Mouse (Mus musculus) naive thymus-derived CD4-positive, alpha-beta T cell, adult 2 months (primary cell): ENCODE measurements around the gene Ccdc12.

Experiments used
- DNase-seq: peaks from one replicate; pipeline ENCODE4 v3.0.0-alpha.2; 2011; ENCODE audit warnings: low read depth

The Ccdc12 gene

DNA sequence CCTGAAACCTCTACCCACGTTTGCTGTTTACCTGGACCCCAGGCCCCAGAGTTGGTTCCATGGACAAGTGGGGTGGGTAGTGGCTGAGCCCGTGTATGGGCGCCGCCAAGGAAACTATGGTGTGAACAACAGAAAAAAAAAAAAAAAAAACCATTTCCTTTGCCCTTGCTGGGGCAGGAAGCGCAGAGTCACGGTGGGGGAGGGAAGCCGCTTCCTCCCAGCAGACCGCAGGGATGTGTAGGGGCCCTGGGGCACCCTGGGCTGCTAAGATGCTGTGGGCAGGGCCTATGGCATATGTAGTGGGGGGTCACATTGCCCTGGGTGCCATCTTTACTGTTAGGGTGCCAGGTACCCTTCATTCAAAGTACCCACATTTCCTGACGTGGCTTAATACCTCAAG, 11.1 kb upstream of the Ccdc12 start:
- DNase-seq = peak; percentile 81

DNA sequence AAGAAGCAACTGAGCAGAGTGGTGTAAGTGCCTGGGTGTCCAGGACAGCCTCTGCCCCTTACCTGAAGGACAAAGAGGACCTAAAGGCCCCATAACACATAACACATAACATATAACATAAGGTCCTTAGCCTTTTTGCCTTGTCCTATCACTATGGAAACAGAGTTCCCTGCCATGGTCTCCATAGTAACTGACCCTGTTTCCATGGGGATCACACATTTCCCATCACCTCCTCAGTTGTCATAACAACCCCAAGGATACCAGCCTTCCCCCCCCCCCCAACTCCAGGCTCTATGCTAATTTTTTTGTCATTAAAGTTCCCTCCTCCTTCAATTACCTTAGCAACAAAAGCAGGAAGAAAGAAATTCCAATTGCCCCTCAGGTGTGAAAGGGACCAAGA, 6.5 kb upstream of the Ccdc12 start:
- DNase-seq = no peak

DNA sequence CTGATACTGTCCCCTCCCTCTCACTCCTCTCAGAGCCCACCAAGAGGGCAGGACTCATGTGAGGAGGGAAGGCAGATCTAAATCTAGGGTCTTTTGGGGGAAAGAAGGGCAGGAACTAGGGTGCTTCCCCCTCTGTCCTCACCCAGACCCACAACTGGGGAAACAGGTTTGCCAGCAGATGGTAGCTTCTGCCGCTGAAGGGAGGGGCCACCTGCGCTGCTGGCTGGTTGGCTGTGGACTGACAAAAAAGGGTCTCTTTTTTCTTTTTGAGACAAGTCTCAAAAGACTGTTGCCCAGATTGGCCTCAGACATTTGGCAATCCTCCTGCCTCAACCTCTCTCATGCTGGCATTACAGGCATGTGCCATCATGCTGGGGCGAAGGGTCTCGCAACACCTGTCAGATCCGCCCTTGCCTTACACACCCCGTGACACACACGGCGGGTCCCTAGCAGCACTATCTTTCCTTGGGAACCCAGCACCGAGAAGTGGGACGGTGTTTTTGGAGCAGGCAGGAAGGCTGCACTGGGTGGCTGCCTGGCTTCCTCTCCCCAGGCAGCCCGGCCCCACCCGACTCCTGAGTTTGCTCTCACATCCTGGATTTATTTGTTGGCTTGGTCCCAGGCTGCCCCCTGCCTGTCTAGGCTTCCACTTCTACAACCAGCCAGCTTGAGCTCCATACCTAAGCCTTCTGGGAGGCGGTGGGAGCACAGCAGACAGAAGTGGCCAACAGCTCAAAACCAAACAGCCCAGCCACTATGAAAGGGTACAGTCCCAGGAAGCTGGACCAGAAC, 4.2 kb upstream of the Ccdc12 start:
- peak; percentile 51 for DNase-seq

DNA sequence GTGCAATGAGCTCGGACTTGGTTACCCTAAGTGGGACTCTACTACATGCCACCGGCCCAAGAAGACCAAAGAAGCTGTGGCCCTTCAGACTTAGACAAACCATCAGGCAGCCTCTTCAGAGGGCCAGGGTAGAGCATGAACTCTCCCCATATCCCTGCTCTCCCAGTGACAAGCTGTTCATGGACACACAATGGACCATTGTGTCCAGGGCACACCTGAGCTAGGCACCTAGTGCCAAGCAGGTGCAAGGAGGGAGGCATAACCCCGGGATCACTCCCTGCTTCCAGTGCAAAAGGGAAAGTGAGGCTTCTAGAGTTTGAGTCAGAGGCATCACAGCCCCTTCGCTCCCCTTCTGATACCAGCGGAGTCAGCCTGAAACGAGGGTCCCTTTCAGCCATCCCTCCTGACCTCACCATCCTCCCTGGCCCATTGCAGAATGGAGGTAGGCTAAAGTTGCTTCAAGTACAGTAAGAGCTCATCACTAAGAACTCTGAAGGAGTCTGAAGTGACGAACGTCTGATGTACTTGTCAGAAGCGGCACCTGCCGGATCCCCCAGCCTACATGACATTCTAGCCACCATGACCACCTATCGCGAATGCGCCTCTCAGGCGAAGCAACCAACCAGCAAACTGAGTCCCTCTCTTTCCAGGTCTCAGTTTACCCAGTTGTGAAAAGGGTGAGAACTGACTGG, 3.2 kb upstream of the Ccdc12 start:
- peak; percentile 56 for DNase-seq

DNA sequence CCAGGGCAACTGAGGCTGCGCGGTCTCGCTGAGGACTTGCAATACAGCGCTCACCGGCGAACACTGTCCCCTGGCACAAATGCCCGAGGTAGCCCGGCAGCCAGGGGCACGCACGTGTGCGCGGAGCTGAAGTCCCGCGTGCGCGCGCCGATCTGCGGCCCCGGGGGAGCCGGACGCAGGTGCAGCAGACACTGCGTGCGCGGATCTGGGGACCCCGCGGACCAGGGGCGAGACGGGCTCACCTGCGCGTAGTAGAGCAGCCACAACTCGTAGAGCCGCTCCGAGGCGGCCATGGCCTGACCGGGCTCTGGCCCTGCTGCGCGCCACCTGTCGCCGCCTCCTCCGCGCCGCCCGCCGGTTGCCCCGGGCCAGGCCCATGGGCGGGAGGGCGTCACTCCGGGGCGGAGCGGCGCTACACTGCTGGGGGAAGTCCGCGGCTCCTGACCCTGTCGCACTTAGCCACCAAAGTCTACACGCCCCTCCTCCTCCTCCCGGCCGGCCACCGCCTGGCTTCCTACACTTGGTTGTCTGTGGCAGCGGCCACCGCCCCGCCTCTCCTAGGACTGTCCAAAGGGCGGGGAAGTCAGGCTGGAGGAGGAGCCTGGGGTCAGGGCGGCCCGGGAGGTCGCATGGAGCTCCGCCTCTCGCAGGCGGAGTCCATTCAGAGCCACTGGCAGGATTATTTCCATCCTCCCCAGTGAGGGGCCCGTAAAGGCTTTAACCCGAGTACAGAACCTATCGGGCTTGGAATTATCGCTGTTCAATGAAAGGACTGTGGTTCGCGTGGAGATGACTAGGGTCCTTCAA, 2.4 kb upstream of the Ccdc12 start, which contains the start of gene Nbeal2:
Nbeal2 (minus strand) TSS at position 507 of the 807 bp plus-strand sequence.
- peak; percentile 89 for DNase-seq

DNA sequence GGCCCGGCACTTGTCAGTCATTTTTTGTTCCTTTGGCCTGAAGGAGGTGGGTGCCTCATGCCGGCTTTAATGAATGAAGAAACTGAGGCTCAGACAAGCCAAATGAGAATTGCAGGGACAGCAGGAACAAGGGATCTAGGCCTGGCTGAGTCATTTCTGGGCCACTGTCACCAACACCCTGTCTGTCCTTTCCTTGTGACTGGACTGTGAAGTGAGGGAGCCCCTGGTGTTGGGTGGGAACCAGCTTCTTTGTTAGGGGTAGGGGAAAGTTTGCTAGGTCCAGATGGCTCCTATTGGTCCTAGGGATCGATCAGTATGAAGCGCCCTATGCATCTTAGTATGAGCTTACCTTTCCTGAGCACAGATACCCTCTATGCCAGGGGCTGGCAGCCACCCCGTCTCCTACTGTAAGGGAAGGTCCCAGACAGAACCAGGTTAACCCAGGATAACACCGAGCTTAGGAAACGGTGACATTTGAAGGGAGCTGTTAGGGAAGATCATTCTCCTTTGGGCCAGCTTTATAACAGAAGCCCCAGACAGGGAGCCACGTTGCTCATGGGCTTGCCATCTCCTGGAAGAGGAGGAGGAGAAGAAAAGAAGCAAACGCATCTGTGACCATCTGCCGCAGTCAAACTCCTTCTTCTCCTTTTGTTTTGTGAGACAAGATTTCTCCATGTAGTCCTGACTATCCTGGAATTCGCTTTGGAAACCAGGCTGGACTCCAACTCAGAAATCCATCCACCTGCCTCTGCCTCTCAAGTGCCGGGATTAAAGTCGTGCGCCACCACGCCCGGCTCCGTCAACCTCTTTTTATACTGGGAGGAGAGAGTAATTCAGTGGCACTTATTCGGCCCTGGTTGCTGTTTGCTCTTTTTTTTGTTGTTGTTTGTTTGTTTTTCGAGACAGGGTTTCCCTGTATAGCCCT, 1.3 kb upstream of the Ccdc12 start:
- DNase-seq = no peak

DNA sequence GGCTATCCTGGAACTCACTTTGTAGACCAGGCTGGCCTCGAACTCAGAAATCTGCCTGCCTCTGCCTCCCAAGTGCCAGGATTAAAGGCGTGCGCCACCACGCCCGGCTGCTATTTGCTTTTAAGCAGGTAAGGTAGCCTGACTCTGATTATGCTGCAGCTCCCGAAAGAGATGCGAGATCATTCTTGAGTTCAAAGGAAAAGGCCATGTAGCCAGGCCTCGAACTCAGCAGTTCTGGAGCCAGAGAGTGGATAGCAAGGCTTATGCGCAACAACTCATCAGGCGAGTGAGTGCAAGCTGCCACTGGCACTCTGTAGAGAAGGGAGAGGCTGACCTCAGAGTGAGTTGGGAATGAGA, 674 bp upstream of the Ccdc12 start:
- no peak for DNase-seq

DNA sequence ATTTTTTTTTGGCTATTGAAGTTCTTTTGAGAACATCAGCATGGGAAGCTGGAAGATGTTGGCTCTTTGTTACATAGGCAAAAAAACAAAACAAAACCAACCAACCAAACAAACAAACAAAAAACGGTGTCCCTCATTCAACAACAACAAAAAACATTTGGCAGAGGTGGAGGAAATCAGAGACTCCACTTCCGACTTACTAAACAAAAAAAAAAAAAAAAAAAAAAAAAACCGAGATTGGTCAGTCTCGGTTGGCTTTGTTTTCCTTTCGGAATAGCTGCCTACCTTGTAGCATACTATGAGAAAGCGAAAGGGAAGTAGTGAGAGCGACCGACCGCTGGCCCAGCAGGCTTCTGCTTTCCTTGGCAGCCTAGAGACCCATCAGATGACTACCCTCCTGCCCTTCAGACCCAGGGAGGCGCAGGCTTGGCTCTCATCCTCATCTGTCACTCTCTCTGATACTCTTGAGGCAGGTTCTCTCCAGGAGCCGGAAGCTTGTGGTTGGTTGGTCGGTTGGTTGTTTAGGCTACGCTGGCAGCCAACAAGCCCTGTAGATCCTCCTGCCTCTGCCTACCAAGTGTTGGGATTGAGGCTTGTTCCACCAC, 1.3 kb downstream of the Ccdc12 start:
- DNase-seq = peak; percentile 69

DNA sequence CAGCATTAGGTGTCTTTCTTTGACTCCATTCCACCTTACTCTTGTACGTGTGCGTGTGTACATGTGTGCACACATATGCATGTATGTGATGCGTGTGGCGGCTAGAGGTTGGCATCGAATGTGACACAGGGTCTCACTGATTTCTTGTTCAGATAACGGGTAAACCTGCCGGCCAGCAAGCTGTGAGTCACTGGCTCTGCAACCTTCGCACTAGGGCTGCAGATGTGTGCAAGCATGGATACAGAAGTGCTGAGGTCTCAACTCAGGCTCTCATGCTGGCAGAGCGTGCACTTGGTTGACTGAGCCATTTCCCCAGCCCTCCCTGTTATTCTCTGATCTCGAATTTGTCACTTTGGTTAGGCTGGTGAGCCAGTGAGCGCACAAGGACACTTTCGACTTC, 3.2 kb downstream of the Ccdc12 start:
- DNase-seq = no peak

DNA sequence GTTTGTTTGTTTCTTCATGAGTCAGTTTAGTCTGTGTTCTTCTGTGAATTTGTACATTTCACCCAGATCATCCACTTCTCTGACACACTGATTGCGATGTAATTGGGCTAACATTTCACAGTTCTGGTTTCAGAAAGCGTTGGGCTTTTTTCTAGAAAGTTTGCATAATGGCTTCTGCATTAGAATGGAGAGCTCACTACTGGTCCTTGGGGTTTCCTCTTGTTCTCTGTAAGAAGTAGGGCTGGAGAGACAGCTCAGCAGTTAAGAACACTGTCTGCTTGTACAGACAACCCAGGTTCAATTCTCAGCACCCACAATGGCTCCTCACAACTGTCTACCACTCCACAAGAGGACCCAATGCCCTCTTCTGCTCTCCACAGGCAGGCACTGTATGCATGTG, 3.9 kb downstream of the Ccdc12 start:
- DNase-seq = no peak

DNA sequence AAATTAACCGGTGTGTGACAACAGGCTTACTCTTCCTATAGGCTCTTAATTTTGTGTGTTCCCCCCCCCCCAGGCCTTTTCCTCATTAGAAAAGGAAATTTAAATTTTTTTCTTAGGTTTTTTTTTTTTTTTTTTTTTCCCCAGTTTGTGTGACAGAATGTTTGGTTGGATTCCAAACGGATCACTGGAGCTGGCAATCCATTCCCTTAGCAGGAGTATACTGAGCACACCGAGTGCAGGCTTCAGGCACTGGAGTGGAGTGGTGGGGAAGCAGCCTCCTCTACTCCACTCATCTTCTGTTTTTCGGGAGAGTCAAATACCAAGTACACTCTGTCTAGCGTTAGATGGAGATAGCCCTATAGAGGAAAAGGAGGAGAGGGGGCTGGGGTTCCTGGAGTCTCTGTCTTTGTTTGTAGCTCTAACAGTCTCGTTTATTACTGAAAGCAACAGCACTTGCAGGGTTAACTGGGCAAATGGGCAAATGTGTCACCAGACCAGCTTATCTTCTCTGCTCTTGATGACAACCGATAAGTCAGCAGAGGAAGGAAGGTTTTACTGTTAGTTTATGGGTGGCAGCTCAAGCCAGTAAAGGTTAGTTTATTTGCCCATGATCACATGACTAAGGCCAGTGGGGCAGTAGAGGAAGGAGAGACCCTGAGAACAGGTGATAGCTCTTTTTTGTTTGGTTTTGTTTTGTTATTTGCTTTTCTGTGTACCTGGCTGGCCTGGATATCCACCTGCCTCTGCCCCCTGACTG, 4.7 kb downstream of the Ccdc12 start:
- no peak for DNase-seq

DNA sequence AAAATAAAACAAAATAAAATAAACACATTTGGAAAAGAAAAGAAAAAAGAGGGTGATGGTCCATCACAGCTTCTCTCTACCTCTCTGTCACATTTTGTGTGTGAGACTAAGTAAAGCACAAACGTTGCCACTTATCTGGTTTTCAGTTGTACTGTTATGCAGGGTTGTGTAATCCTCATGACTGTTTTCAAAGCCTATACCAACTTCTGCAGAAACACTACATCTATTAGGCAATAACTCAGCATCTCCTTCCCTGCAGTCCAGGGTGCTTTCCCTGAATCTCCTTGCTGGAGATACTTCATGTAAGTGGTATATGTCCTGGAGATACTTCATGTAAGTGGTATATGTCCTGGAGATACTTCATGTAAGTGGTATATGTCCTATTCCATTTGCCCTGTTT, 6.5 kb downstream of the Ccdc12 start:
- DNase-seq = no peak

DNA sequence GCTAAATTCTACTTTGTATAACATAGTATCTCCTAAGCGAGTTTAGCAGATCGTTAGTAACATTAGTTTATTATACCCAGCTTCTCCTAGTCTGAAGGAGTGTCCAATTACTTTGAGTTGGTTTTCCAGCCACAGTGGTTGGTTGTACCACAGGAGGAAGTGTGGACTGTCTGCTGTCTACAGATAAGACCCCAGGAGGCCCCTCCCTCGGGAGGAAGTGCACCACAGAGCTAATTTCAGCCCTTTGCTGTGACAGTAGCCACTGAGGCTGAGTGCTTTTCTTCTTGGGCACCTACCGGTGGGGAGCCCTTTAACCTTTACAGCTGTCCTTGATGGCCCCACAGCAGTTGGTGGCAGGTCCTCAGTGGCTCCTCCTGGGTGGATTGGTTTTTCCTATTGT, 9.6 kb downstream of the Ccdc12 start:
- no peak for DNase-seq

DNA sequence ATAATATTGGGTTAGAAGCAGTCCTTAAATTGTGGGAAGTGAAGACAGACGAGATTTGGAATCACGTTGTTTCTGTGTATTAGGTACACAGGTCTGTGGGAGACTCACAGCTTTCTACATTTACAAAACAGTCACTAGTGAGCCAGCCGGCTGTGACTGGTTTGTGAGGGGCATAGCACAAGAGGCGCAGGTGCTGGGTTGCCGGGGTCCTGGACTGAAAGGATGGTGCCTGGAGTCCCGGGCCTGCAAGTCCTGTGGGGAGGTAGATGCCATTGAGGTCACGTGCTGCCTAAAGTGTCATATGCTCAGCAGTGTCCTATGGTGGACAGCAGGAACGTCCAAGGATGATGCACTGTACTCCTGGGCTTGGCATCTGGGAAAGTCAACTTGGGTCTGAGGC, 10.1 kb downstream of the Ccdc12 start:
- no peak for DNase-seq

DNA sequence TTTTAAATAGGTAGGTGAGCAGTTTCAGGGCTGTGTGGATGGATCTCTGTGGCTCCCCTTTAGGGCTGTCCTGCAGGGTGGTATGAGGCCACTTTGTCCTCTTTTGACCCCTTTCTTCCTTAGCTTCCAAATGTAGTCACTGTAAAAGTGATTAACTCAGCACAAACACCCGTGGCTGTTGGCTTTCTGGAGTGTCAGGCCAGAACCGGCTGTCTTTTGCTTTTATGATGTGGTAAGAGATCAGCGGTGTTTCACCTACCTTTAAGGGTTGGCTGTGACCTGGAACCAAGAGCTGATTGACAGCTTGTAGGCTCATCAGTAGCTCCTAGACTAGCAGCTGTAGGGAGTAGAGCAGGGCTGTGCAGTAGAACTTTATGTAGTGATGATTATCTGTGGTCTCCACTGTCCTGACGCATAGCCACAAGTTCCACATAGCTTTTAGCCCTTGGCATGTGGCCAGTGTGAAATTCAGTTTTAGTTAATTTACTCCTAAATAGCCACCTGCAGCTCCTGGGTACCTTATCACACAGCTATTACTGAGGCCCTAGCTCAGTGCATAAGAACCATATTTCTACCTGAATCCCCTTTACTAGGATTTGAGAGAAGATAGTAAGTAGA, 11.0 kb downstream of the Ccdc12 start:
- DNase-seq = no peak

DNA sequence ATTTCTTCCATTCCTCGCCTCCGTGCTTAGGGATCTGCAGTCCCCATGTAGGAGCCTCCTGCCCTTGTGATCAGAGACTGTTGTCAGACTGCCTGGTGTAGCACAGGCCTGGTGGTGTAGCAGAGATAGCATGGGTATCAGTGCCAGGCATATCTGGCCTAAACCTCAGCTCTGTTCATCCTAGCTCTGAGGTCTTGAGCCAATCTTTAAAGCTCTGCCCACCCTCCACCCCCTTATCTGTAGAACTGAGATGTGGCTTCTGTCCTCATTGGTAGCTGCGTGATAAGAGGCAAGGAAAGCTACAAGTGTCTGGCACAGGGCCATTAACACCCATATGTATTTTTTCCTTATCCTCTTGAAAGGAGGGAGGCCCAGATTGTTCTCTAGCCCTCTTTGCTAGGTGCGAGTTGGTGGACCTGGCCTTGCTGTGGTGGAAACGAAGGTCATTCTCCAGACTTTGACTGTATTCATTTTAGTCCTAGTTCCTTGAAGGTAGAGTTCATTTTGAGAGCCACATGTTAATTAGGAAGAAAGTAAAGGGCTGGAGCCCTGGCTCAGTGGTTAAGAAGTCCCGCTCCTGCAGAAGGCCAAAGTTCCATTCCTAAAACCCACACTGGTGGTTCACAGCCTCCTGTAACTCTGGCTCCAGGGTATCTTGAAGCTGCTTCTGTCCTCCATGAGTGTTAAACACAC, 12.4 kb downstream of the Ccdc12 start:
- no peak for DNase-seq

DNA sequence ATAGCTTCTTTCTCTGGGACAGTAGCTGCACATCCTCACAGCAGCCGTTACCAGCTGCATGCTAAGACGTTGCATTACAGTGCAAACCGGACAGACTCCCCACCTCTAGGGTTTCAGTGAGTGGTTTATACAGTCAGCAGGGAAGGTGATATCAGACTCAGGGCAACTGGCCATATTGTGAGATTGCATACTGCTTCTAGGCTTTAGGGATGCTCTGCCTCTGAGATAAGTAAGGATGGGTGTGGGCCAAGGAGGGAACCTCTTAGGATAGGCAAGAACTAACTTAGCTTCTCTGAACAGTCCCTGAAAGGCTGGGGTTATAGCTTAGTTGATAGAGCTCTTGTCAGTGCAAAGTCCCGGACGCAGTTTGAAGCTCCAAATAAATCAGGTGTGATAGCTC, 13.5 kb downstream of the Ccdc12 start:
- no peak for DNase-seq

DNA sequence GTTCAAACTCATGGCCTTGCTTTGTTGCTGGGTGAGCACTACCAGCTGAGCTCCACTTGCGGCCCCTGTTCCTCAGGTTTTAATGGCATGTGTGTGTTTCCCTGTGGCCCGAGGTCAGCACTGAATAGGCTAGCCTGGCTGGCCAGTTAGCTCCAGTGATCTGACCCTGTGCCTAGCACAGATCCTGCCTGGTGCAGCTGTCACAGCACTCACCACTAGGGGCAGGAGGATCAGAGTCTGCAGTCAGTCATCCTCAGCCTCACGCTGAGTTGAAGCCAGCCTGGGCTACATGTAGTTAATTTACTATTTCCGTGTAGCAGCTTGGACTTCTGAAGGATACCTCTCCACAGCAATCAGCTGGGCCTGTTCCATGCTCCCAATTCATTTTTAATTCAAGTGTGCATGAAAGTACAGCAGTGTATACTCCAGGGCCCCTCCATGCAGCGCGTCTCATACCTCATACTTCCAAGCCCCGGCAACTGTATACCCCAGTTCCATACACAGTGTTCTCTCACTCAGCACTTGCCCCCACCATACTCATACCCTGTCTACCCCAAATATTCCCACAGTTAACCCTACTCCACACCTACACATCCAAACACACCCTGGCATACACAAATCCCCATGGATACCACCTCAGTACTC, 16.3 kb downstream of the Ccdc12 start:
- DNase-seq = peak; percentile 51
